Mouse (Mus musculus) forebrain, embryonic 13.5 days (tissue): Measurements from ENCODE around the gene Sept8. TPM values are rescaled to one million over a fixed set of nuclear protein-coding genes. Genes with fewer than 3 reads are reported as not detected.

ENCODE experiments used
- ATAC-seq: fragments of 200-750 bp; cut with Nextera tagmentation; 2 replicates; pipeline ENCODE4 v1.8.0; 2017
- H3K27ac ChIP-seq: fragments of 300-500 bp; sonication (generic); 2 replicates; pipeline ENCODE4 v1.5.1; 2015; ENCODE audit warnings: inconsistent platforms, mild to moderate bottlenecking, moderate library complexity
- H3K27me3 ChIP-seq: fragments of 300-500 bp; sonication (generic); 2 replicates; pipeline ENCODE4 v1.6.1; 2015; ENCODE audit warnings: mild to moderate bottlenecking, inconsistent platforms
- H3K36me3 ChIP-seq: fragments of 300-500 bp; sonication (generic); 2 replicates; pipeline ENCODE4 v1.6.1; 2015; ENCODE audit warnings: mild to moderate bottlenecking, inconsistent platforms; ENCODE audit not compliant: poor library complexity, severe bottlenecking
- H3K4me1 ChIP-seq: fragments of 300-500 bp; sonication (generic); 2 replicates; pipeline ENCODE4 v1.6.1; 2015; ENCODE audit warnings: inconsistent platforms
- H3K4me2 ChIP-seq: fragments of 300-500 bp; sonication (generic); 2 replicates; pipeline ENCODE4 v1.6.1; 2015; ENCODE audit warnings: inconsistent platforms, mild to moderate bottlenecking, moderate library complexity
- H3K4me3 ChIP-seq: fragments of 300-500 bp; sonication (generic); 2 replicates; pipeline ENCODE4 v1.5.1; 2015; ENCODE audit warnings: mild to moderate bottlenecking, inconsistent platforms
- H3K9ac ChIP-seq: fragments of 300-500 bp; sonication (generic); 2 replicates; pipeline ENCODE4 v1.6.1; 2015; ENCODE audit warnings: mild to moderate bottlenecking, inconsistent platforms
- H3K9me3 ChIP-seq: fragments of 300-500 bp; sonication (generic); replicated peaks from 2 replicates; pipeline ENCODE4 v1.6.1; 2016; ENCODE audit warnings: inconsistent platforms
- WGBS: fragments of 180-500 bp; shearing (Covaris S2); methylation state at CpG from one replicate; pipeline ENCODE4 v1.1.7; 2015; 5-methylcytosine and 5-hydroxymethylcytosine counted together
- polyA plus RNA-seq: library from polyadenylated mRNA; unstranded; fragments of >200 nt; fragmentation: Nextera tagmentation; extraction: Ambion mirVana; gene quantifications from 2 replicates; pipeline ENCODE4 v1.2.1, GENCODE M21; 2015

Sept8 gene
- polyA plus RNA-seq, 1 experiment from 2014 or later = 17.9 TPM

DNA sequence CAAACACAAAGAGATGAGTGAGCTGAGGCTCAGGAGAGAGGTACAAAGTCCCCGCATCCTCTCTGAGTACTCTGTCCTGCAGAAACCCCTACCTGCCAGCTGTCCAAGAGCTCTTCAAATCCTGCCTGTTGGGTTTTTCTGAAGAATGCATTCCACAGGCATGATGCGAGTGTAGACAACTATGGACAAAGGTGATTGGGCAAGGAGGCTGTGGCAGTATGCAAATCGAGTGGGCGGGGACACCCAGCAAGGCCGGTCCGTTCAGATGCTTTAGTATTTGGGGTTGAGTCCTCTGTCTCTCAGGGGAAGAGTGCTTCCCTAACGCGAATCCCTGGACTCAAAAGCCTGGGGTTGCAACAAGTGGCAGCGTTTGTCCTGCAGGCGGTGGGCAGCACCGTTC, 18.5 kb upstream of the Sept8 start:
- ATAC-seq = no peak
- 10% methylated on average over 11 of the region's 11 CpGs for WGBS

DNA sequence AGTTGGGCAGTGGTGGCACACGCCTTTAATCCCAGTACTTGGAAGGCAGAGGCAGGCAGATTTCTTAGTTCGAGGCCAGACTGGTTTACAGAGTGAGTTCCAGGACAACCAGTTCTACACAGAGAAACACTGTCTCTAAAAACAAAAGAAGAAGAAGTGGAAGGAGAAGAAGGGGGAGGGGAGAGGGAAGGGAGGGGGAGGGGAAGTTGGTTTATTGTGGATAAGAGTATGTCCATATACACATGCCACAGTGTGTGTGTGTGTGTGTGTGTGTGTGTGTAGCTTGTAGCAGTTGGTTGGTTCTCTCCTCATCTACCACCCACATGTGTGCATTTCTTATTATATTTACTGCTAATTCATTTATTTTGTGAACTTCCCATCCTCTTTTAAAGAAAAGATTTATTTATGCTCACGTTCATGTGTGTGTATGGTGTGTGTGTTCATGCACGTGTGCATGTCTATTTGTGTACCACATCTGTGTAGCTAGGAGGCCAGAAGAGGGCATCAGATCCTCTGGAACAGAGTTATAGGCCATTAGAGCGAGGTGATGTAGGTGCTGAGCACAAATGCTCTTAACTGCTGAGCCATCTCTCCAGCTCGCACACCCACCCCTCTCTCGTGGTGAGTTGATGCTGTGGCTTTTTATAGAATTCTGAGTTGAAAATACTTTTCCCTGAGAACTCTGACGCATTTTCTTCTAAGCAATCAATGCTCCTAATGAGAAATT, 16.9 kb upstream of the Sept8 start:
- H3K4me1 ChIP-seq = peaks cover 15% of the 10 kb centered on the region

More for the DNA sequence above, 18.5 kb upstream of the Sept8 start:
- Histone ChIP-seq H3K36me3 (no peaks in the 10 kb centered on the region), H3K27ac (no peak overlapping the region), H3K4me1 (peaks cover 30% of the 10 kb centered on the region), H3K9ac (no peak overlapping the region), H3K4me3 (no peak overlapping the region), H3K4me2 (peak overlapping the region; percentile 40), H3K27me3 (no peaks in the 10 kb centered on the region), H3K9me3 (no peaks in the 10 kb centered on the region)

DNA sequence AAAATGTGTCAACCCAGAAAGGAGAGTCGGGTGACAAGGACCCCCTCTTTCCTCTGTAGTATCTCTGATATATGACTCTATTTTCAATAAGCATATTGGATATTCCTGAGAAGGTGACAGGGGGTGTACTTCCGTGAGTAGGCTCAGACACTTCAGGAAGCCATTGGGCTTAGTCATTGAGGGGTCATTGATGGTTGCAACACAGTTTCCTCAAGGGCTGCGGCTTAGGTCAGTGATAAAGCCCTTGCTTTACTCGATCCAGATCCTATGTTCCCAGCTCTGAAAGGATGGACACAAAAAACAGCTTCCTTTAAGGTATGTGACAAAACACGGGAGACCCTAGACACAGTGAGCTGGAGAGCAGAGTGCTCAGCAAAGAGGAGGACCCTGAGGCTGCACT, 15.3 kb upstream of the Sept8 start:
- H3K27me3 ChIP-seq = no peaks in the 10 kb centered on the region
- H3K27ac ChIP-seq = no peak overlapping the region
- no peak overlapping the region for H3K9ac ChIP-seq
- no peaks in the 10 kb centered on the region for H3K9me3 ChIP-seq
- H3K4me3 ChIP-seq = no peak overlapping the region
- peaks cover 15% of the 10 kb centered on the region for H3K4me1 ChIP-seq
- no peak overlapping the region for H3K4me2 ChIP-seq
- H3K36me3 ChIP-seq = no peaks in the 10 kb centered on the region
- 87% methylated on average over 5 of the region's 5 CpGs for WGBS
- no peak for ATAC-seq

More for the DNA sequence above, 16.9 kb upstream of the Sept8 start:
- Histone ChIP-seq H3K4me2 (no peak overlapping the region), H3K27ac (no peak overlapping the region), H3K9me3 (no peaks in the 10 kb centered on the region), H3K27me3 (no peaks in the 10 kb centered on the region), H3K36me3 (no peaks in the 10 kb centered on the region), H3K4me3 (no peak overlapping the region), H3K9ac (no peak overlapping the region)
- no peak for ATAC-seq
- 83% methylated on average over 8 of the region's 8 CpGs for WGBS

DNA sequence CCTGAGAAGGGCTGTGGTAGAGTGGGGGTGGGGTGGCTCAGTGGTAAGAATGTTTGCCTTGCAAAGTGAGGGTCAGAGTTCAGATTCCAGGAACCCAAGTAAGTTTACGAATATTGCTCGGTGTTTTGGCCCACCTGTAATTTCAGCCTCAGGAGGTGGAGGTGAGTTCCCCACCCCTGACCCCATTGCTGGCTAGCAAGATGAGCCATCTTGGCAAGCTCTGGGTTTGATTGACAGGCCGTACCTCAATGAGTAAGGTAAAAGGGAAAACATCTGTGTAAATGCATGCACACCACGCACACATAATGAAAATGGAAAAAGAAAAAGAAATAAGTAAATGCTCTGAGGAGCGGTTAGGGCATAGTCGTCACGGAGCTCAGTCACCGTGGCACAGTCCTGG, 14.7 kb upstream of the Sept8 start:
- Histone ChIP-seq H3K27ac (no peak overlapping the region), H3K36me3 (no peaks in the 10 kb centered on the region), H3K4me3 (no peak overlapping the region), H3K4me2 (no peak overlapping the region), H3K27me3 (no peaks in the 10 kb centered on the region), H3K9ac (no peak overlapping the region), H3K4me1 (peaks cover 15% of the 10 kb centered on the region), H3K9me3 (no peaks in the 10 kb centered on the region)
- no peak for ATAC-seq
- 92% methylated on average over 8 of the region's 8 CpGs for WGBS

DNA sequence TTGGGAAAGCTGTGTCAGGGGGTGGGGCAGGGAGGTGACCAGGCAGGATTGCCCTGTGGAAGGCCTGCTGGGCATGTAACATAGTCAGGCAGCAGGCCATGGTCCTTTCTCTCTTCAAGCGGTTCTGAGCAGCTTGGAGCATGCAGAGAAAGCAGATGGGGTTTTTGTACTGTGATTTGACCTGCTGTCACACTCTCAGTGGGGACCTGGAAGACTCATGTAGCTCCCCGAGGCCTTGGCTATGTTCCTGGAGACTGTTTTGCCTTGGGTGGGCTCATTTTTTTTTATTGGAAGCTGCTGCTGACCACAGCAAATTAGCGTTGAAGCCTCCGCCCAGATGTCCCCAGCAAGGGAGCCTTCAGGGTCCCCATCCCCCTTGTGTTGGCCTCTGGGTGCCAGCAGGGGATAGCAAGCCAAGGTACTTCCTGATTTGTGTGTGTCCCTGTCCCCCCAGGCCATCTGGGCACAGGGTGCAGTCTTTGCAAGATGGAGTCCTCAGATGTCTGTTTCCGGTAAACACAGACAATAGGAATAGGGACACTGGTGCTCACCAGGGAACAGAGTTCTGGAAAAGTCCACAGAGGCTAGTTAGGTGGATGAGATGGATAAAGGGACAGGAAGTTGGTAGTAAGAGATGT, 13.9 kb upstream of the Sept8 start:
- H3K4me2 ChIP-seq = no peak overlapping the region
- no peaks in the 10 kb centered on the region for H3K9me3 ChIP-seq
- no peak overlapping the region for H3K27ac ChIP-seq
- no peak overlapping the region for H3K4me3 ChIP-seq
- peaks cover 15% of the 10 kb centered on the region for H3K4me1 ChIP-seq
- 58% methylated on average over 5 of the region's 5 CpGs for WGBS
- no peaks in the 10 kb centered on the region for H3K27me3 ChIP-seq
- H3K9ac ChIP-seq = no peak overlapping the region
- no peaks in the 10 kb centered on the region for H3K36me3 ChIP-seq
- peak; percentile 48 for ATAC-seq

DNA sequence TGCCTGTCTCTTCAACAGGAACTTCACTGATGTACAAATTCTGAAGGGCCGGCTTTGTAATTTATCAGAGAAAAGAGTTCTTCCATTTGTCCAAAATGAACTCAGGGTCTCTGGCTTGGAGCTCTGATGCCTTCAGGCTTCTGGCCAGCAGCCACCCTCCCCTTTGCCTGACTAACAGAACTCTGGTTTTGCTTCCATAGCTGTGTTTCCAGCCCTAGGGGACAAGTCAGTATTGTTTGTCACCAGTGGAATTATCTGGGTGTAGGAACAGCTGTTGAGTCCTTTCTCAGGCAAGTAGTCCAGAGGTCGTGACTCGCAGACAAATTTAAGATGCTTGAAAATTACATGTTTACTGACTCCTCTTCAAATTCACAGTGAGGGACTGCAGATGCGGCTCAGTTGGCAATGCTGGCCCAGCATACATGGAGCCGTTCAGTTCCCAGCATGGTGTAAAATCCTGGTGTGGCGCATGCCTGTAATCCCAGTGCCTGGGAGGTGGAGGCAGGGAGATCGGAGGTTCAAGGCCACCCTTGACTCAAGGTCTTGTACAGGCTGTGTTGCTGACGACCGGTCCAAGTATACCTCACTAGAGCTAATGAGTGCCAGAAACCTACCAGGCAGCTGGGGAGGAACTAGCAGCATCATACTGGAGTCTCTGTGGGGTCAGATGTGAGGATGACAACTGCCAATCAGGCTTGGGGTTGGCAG, 11.8 kb upstream of the Sept8 start:
- 91% methylated on average over 9 of the region's 9 CpGs for WGBS

DNA sequence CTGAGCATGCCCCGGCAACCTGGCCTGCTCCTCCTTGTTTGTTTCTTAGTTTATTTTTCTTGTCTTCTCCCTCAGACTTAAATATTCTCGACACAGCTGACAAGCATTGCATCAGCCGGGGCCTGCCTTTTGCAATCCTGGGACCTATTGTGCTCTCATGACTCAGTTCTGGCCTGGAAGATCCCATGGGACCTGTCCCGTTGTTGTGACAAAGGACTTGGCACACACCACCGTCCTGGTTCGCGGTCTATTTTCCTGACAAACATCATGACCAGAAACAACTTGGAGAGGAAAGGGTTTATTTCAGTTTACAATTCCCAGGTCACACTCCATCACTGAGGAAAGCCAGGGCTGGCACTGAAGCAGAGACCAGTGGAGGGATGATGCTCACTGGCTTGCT, 10.9 kb upstream of the Sept8 start:
- 68% methylated on average over 7 of the region's 7 CpGs for WGBS
- Histone ChIP-seq H3K27ac (no peak overlapping the region), H3K27me3 (no peaks in the 10 kb centered on the region), H3K4me1 (0 out of 2 replicates have a peak, but pooled peaks cover 6% of the 10 kb centered on the region), H3K36me3 (no peaks in the 10 kb centered on the region), H3K4me3 (no peak overlapping the region), H3K9ac (no peak overlapping the region), H3K9me3 (no peaks in the 10 kb centered on the region), H3K4me2 (no peak overlapping the region)
- ATAC-seq = no peak

More for the DNA sequence above, 11.8 kb upstream of the Sept8 start:
- ATAC-seq = no peak
- Histone ChIP-seq H3K4me3 (no peak overlapping the region), H3K27me3 (no peaks in the 10 kb centered on the region), H3K36me3 (no peaks in the 10 kb centered on the region), H3K9me3 (no peaks in the 10 kb centered on the region), H3K4me2 (no peak overlapping the region), H3K9ac (no peak overlapping the region), H3K27ac (no peak overlapping the region), H3K4me1 (0 out of 2 replicates have a peak, but pooled peaks cover 6% of the 10 kb centered on the region)

DNA sequence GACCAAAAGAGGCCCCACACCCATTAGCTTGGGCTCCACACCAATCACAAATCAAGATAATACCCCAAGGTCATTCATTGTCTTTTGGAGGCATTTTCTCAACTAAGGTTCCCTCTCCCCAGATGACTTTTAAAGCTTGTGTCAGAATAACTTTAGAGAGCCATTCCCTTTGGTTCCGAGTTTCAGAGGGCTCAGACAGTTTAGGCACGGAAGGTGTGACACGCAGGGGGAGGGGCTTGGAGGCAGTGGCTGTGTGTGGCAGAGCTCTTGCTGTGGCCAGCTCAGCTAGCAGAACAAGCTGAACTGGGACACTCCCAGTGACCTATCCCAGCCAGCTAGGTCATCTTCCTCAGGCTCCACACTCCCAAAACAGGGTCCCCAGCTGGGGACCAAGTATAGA, 10.5 kb upstream of the Sept8 start:
- ATAC-seq = no peak
- Histone ChIP-seq H3K27ac (no peak overlapping the region), H3K4me3 (no peak overlapping the region), H3K4me1 (0 out of 2 replicates have a peak, but pooled peaks cover 6% of the 10 kb centered on the region), H3K9ac (no peak overlapping the region), H3K4me2 (no peak overlapping the region), H3K27me3 (no peaks in the 10 kb centered on the region), H3K9me3 (no peaks in the 10 kb centered on the region), H3K36me3 (no peaks in the 10 kb centered on the region)
- 44% methylated on average over 3 of the region's 3 CpGs for WGBS

DNA sequence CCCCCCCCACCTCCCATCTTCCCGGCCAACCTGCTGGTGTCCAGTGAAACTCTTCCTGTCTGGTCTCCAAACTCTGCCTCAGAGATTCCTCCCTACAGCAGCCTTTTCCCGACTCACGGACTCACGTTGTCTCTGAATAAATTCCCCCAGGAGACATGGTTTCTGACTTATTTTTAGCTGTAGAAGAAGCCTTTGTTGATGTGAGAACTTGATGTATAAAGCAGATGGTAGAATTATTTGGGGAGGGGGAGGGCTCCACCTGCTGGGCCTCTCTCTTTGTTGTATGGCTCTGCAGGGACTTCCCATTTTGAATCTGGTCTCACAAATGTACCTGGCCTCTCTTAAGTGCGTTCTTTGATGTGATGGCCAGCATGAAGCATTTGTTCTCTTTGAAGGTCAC, 8.7 kb upstream of the Sept8 start:
- WGBS = 62% methylated on average over 5 of the region's 5 CpGs
- no peak overlapping the region for H3K9ac ChIP-seq
- no peak overlapping the region for H3K4me2 ChIP-seq

DNA sequence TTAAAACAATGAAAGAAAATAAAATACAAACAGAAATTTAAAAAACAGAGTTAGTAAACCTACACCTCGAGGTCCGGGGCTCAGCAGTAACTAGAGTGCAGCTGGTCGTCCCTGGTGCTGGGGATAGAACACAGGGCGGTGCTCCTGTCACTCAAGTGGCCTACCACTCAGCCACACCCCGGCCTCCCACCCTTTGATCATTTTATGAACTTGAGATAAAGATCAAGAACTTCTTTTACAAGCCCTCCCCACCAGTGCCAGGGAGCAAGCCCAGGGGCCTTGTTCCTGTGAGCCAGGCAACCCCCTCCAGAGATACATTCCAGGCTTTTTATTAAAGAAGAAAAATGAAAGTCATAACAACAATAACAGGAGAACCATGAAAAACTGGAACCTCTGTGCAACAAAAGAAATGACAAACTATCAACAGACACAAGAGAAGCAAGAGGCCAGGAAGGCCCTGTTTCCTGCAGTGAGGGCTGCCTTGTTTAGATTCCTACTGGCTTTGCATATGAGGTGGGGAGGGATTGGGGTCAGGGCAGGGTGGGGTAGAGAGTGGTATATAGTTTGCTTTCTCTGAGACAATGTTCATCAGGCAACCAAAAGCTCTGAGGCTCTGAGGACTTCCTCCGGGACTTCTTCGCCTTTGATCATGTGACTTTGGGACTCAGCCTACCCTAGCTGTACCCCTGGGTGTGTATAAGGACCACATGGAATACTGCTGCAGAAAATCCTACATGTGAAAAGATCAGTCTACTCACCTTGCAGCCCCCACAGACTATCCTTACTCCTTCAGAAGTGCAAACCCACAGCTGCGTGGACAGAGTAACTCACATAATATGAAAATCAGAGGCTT, 2.1 kb upstream of the Sept8 start:
- no peak overlapping the region for H3K27ac ChIP-seq
- WGBS = 76% methylated on average over 8 of the region's 8 CpGs

More for the DNA sequence above, 8.7 kb upstream of the Sept8 start:
- Histone ChIP-seq H3K36me3 (no peaks in the 10 kb centered on the region), H3K4me3 (no peak overlapping the region), H3K27ac (no peak overlapping the region), H3K9me3 (no peaks in the 10 kb centered on the region), H3K4me1 (no peaks in the 10 kb centered on the region), H3K27me3 (no peaks in the 10 kb centered on the region)
- no peak for ATAC-seq

DNA sequence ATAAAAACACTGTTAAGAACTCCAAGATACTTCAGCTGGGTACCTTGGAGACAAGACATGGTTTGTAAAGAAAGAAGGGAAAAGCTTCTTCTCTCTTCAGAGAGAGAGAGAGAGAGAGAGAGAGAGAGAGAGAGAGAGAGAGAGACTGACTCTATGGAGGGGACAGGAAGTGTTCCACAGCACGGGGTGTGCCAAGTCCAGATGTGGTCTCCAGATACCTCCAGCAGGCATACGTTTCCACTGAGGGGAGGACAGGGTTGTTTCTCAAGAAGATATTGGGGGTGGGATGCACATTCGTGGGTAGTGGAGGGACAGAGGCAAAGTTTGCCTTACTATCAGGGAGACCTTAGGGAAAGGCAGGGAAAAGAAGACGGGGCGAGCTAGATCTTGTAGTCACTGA, 298 bp upstream of the Sept8 start:
- no peaks in the 10 kb centered on the region for H3K36me3 ChIP-seq
- H3K4me1 ChIP-seq = peaks cover 39% of the 10 kb centered on the region
- no peaks in the 10 kb centered on the region for H3K9me3 ChIP-seq
- H3K4me2 ChIP-seq = no peak overlapping the region
- ATAC-seq = no peak
- H3K4me3 ChIP-seq = no peak overlapping the region; the same call in 1 of the 2 replicates
- no peak overlapping the region for H3K27ac ChIP-seq
- no peaks in the 10 kb centered on the region; the same call in 1 of the 2 replicates for H3K27me3 ChIP-seq
- 60% methylated on average over 5 of the region's 5 CpGs for WGBS
- H3K9ac ChIP-seq = no peak overlapping the region

More for the DNA sequence above, 2.1 kb upstream of the Sept8 start:
- no peak overlapping the region for H3K9ac ChIP-seq
- H3K4me3 ChIP-seq = no peak overlapping the region
- H3K9me3 ChIP-seq = no peaks in the 10 kb centered on the region
- H3K27me3 ChIP-seq = no peaks in the 10 kb centered on the region; the same call in 1 of the 2 replicates
- peaks cover 25% of the 10 kb centered on the region for H3K4me1 ChIP-seq
- H3K36me3 ChIP-seq = no peaks in the 10 kb centered on the region
- H3K4me2 ChIP-seq = no peak overlapping the region
- no peak for ATAC-seq
